Mouse (Mus musculus) brain, embryonic 18.5 days (tissue): Measurements from ENCODE around the gene Retreg3.

ENCODE experiments used
- DNase-seq: peaks from one replicate; pipeline ENCODE4 v3.0.0-alpha.2; 2012; ENCODE audit warnings: low read depth, low spot score

Retreg3 gene

DNA sequence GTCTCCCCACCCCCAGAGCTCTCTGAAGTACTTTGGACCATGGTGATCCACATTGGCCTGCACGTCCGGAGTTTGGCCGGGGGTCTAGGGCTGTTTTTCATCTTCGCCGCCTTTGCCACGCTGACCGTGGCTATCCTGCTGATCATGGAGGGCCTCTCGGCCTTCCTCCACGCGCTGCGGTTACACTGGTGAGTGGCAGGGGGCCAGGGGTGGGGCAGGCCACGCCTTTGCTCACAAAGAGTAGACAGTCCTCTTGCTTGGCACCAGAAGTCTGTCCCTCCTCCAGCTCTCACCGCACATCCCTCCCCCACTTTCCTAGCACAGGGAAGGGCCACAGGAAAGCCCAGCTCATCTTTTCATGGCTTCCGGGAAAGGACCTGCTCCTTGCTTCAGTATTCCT, 64.3 kb downstream of the Retreg3 start:
- no peak for DNase-seq

DNA sequence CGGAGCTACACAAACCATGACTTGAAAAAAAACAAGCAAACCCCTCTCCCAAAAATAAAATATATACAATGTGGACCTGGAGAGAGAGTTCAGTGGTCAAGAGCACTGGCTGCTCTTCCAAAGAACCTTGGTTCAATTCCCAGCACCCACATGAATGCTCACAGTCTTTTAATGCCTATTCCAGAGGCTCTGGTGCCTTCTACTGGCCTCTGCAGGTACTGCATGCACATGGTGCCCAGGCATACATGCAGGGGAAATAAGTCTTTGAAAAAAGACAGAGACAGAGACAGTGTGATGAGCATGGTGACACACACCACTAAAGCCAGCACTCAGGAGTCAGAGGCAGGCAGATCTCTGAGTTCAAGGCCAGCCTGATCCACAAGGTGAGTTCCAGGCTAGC, 65.7 kb downstream of the Retreg3 start:
- no peak for DNase-seq

DNA sequence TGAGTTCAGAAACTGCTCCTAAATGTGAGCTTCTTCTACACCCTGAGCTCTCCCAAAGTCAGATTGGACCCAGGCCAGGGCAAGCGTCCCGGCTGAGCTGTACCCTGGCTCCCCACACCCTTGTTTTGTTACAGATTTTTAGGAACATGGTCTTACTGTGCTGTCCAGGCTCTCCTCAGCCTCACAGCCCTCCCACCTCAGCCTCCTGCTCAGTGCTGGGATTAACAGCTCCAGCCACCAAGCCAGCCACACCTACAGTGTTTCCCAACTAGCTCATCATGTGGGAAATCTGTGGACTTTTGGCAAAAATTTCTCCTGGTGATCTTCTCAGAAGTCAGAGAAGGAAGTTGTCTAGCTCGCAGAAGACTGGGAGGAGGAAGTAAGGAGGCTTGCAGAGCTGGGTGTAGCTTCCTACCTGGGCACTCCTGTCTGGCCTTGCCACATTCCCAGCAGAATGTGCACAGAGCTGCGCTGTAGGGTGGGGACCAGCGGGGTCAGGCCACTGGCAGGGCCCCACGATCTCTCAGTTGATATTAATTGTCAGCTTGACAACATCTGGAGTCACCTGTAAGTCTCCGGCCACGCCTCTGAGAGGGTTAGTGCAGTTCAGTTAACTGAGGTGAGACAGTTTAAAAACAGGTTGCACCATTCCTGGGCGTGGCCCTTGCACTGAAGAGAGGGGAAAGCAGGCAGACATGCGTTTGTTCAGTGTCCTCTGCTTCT, 66.8 kb downstream of the Retreg3 start:
- no peak for DNase-seq

DNA sequence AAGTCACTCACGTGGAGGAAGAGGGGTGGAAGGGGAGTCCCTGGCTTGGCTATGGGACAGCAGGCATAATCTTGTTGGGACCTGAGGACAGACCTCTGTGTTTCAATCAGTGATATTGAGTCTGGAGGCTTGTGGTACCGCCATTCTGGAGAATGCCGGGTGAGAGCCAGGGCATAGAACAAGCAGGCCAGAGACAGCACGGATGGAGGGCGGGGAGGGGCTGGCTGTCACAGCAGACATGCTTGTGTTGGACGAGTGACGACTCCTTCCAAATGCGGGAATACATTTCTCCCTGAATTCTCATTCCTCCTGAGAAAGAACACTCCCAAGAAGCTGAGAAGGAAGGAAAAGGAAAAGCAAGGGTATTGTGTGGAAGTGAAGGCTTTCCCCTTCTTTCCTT, 68.1 kb downstream of the Retreg3 start:
- DNase-seq = no peak

DNA sequence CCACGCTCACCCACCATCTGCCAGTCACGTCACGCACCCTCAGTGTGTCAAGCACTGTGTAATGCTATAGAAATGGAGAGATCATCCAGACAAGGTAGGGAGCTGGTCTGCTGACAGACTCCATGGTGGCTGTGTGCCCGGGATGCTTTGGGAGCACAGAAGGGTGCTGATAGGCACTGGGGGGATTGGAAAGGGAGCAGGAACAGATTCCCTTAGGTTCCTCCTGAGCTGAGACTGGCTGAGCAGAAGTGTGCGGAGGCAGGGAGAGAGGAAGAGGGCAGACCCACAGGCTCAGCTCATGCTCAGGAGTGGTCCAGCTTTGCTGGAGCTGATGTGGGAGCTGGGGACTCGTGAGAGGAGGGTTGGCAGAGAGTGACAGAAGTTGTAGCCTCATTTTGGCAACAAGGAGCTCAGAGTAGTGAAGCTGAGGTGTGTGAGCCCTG, 68.6 kb downstream of the Retreg3 start:
- DNase-seq = no peak

DNA sequence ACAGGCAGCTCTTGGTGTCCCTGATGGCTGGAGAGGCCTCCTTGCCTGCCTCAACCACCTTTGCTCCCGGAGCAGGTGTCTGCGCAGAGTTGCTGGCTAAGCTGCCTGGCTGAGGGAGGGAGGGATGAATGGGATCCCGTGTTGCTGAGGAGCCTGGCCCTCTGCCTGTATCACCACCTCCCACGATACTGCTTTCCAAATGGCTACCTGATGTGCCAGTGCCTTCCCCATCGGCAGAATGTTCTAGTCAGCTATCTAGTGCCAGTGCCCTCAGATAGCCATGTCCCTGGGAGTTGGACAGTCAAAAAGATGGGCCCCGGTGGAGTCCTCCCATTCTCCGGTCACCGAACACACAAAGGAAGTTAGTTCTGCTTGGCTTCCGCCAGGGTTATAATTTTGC, 69.3 kb downstream of the Retreg3 start:
- no peak for DNase-seq

DNA sequence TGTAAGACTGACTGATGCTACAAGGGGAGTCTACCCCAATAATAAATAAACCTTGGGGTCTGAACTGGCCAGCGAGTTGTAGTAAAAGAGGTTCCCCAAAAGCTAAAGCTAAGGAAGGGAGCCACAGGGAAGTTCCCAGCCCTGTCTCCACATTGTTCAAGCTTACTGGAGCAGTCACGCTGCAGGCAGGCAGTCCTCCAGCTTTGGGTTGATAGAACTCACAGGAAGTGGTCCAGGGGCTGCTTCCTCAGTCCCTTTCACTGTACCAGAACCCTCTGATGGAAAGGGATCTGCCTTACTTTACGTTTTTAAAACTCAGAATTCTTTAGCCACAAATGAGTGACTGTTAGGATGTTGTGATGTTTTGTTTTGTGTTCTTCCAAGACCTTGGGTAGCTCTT, 72.2 kb downstream of the Retreg3 start:
- DNase-seq = no peak

DNA sequence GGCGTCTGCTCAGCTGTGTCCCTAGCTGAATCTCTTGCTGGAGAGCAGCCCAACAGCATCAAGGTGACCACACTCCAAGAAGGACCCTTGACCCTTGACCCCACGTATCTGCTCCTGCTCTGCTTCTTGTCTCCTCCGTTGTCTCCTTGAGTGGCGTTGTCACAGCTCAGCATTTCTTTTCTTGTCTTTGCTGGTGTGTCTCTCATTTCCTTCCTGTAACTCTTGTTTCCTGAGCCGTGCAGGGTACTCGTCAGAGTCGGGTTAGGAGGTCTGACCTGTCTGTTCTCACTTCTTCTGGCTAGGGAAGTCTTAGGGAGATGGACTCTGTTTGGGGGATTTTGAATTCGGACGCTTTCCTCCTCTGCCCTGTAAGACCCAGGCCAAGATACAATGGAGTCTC, 73.3 kb downstream of the Retreg3 start:
- no peak for DNase-seq
